Mouse (Mus musculus): ENCODE measurements at regions not wholly inside any gene's neighbourhood (a gene's known extent, or its start where the extent isn't known, plus 50 kb on each side); places are given as distances from the start of the nearest gene placed in this dataset.

DNA sequence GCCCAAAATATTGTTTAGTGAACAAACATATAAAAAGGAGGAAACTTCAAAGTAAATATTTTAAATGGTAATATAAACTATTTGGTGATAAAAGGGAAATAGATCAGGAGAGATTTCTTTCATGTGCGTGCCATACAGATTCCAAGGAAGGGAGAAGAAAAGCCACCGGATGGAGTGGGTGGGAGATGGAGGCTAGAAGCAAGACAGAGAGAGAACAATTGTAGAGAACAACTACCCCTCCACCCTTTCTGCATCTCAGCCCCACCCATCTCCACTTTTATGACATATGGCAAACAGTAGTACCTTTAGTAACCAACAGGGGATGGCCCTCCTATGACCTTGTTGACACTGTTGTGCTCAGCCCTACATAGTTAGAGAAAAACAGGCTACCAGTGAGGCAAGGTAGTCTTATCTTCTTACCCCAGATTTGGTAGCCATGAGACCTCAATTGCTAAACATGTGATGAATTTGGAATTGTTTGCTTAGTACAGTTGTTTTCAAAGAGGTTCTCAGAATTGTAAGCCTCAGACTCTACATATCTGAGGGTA, 516.9 kb upstream of the A1bg start:
- no peaks in the 10 kb centered on the region for H3K27me3 ChIP-seq (ENCODE audit: control insufficient read depth, insufficient read depth, low read length)
- no peaks in the 10 kb centered on the region for H3K9me3 ChIP-seq (ENCODE audit: control insufficient read depth, low read length)
- DNase-seq (ENCODE audit: low read depth in 3 of 3, low spot score in 3 of 3) (no peak), ATAC-seq (ENCODE audit: insufficient read depth) (no peak)
- no peak overlapping the region for H3K9ac ChIP-seq (replicated peaks)
- no peaks in the 10 kb centered on the region for H3K4me1 ChIP-seq (replicated peaks; ENCODE audit: control insufficient read depth in 2 of 2, insufficient read depth in 2 of 2, low read length in 1 of 2)
- H3K4me2 ChIP-seq (ENCODE audit: low read depth), result no peak overlapping the region
- no peak overlapping the region for H3K4me3 ChIP-seq (ENCODE audit: insufficient read depth in 1 of 2, low read depth in 2 of 2, low read length in 2 of 2)
- no peak for TF ChIP-seq EP300 (IDR thresholded peaks at IDR 0.05; ENCODE audit: low read depth)
- no peak for TF ChIP-seq CTCF (IDR thresholded peaks at IDR 0.05; ENCODE audit: low read depth)
- H3K36me3 ChIP-seq (replicated peaks; ENCODE audit: control insufficient read depth, insufficient read depth, low read depth), result no peaks in the 10 kb centered on the region
- H3K27ac ChIP-seq, result no peak overlapping the region
- WGBS (ENCODE audit: insufficient replicate concordance), result 75% methylated on average over 2 of the region's 2 CpGs

DNA sequence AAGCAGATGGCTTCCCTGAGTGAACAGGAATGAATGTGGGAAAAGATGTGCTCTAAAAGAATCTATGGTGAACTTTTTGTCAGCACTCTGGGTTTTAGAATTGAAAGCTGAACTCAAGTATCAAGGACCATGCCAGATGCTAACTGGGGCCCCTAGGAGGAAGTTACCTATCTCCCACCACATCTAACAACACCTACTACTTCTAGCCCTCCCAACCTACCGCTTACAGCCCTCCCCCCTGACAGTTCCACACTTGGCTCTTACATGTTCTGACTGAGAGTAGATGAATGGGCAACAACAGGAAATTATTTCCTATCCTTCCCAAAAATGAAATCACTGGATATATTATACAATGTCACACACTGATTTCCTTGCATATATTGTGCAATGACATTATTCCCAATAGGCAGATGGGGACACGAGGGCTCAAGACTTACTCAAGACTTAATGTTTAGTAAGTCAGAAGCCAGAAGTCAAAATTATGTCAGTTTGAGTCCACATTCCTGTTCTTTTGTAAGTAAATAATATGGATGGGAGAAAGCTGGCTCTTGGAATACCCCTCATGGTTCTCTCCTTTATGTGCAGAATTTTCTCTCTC, 506.1 kb upstream of the A1bg start:
- Histone ChIP-seq H3K4me3 (ENCODE audit: insufficient read depth in 1 of 2, low read depth in 2 of 2, low read length in 2 of 2) (no peak overlapping the region), H3K27ac (no peak overlapping the region), H3K9me3 (ENCODE audit: control insufficient read depth, low read length) (no peaks in the 10 kb centered on the region), H3K4me1 (replicated peaks; ENCODE audit: control insufficient read depth in 2 of 2, insufficient read depth in 2 of 2, low read length in 1 of 2) (no peaks in the 10 kb centered on the region), H3K9ac (replicated peaks) (no peak overlapping the region), H3K36me3 (replicated peaks; ENCODE audit: control insufficient read depth, insufficient read depth, low read depth) (no peaks in the 10 kb centered on the region), H3K27me3 (ENCODE audit: control insufficient read depth, insufficient read depth, low read length) (no peaks in the 10 kb centered on the region), H3K4me2 (ENCODE audit: low read depth) (no peak overlapping the region)
- TF ChIP-seq CTCF (IDR thresholded peaks at IDR 0.05; ENCODE audit: low read depth) (no peak), EP300 (IDR thresholded peaks at IDR 0.05; ENCODE audit: low read depth) (no peak)
- ATAC-seq (ENCODE audit: insufficient read depth) (no peak), DNase-seq (ENCODE audit: low read depth in 3 of 3, low spot score in 3 of 3) (no peak)
- WGBS (ENCODE audit: insufficient replicate concordance), result 42% methylated on average over 2 of the region's 2 CpGs

DNA sequence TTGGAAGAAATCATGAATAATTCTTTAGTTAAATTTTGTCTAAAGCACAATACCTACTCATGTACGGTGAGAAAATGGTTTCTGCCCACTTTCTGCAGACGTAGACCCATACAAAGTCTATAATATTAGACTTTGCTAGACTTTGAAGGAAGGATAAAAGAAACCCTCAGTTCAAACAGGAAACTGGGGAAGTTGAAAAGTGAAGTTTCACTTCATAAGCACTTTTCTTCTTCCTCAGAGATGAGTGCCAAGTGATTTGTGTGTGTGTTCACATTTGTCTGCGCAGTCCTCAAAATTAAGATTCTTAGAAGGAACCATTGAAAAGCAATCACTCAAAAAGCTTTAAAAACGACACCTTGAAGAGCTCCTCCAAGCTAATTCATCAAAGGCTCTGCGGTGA, 500.2 kb upstream of the A1bg start:
- Histone ChIP-seq H3K4me2 (ENCODE audit: low read depth) (no peak overlapping the region), H3K4me3 (ENCODE audit: insufficient read depth in 1 of 2, low read depth in 2 of 2, low read length in 2 of 2) (no peak overlapping the region)

DNA sequence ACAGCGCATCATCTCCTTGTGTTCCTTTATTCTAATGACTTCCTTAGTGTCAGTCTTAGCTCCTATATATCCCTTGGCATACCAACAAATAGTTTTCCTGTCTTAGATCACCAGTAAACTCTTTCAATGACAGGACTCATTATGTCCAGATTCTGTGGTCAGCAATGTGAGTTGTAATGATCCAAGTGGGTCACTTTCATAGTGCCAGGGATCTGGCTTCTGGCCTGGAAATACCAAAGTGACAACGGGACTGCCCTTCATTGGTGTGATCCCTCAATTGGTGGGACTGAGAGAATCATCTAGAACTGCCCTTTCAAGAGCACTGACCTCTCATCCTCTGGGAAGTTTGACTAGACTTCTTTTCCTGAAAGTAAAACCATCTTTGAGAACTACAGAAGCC, 494.7 kb upstream of the A1bg start:
- H3K36me3 ChIP-seq (replicated peaks; ENCODE audit: control insufficient read depth, insufficient read depth, low read depth), result no peaks in the 10 kb centered on the region
- WGBS (ENCODE audit: insufficient replicate concordance), result 61% methylated on average over 2 of the region's 2 CpGs
- no peaks in the 10 kb centered on the region for H3K4me1 ChIP-seq (replicated peaks; ENCODE audit: control insufficient read depth in 2 of 2, insufficient read depth in 2 of 2, low read length in 1 of 2)
- no peaks in the 10 kb centered on the region for H3K9me3 ChIP-seq (ENCODE audit: control insufficient read depth, low read length)
- TF ChIP-seq EP300 (IDR thresholded peaks at IDR 0.05; ENCODE audit: low read depth), result no peak
- TF ChIP-seq CTCF (IDR thresholded peaks at IDR 0.05; ENCODE audit: low read depth), result no peak
- H3K27me3 ChIP-seq (ENCODE audit: control insufficient read depth, insufficient read depth, low read length), result no peaks in the 10 kb centered on the region
- ATAC-seq (ENCODE audit: insufficient read depth) (no peak), DNase-seq (ENCODE audit: low read depth in 3 of 3, low spot score in 3 of 3) (no peak)
- H3K9ac ChIP-seq (replicated peaks), result no peak overlapping the region
- H3K4me2 ChIP-seq (ENCODE audit: low read depth), result no peak overlapping the region
- no peak overlapping the region for H3K4me3 ChIP-seq (ENCODE audit: insufficient read depth in 1 of 2, low read depth in 2 of 2, low read length in 2 of 2)
- H3K27ac ChIP-seq, result no peak overlapping the region

More for the DNA sequence above, 500.2 kb upstream of the A1bg start:
- 53% methylated on average over 5 of the region's 5 CpGs for WGBS (ENCODE audit: insufficient replicate concordance)
- H3K36me3 ChIP-seq (replicated peaks; ENCODE audit: control insufficient read depth, insufficient read depth, low read depth), result no peaks in the 10 kb centered on the region
- no peaks in the 10 kb centered on the region for H3K4me1 ChIP-seq (replicated peaks; ENCODE audit: control insufficient read depth in 2 of 2, insufficient read depth in 2 of 2, low read length in 1 of 2)
- no peak for DNase-seq (ENCODE audit: low read depth in 3 of 3, low spot score in 3 of 3)
- no peak overlapping the region for H3K9ac ChIP-seq (replicated peaks)
- H3K27ac ChIP-seq, result no peak overlapping the region
- H3K9me3 ChIP-seq (ENCODE audit: control insufficient read depth, low read length), result no peaks in the 10 kb centered on the region
- no peak for TF ChIP-seq EP300 (IDR thresholded peaks at IDR 0.05; ENCODE audit: low read depth)
- no peak for TF ChIP-seq CTCF (IDR thresholded peaks at IDR 0.05; ENCODE audit: low read depth)
- no peaks in the 10 kb centered on the region for H3K27me3 ChIP-seq (ENCODE audit: control insufficient read depth, insufficient read depth, low read length)
- no peak for ATAC-seq (ENCODE audit: insufficient read depth)

DNA sequence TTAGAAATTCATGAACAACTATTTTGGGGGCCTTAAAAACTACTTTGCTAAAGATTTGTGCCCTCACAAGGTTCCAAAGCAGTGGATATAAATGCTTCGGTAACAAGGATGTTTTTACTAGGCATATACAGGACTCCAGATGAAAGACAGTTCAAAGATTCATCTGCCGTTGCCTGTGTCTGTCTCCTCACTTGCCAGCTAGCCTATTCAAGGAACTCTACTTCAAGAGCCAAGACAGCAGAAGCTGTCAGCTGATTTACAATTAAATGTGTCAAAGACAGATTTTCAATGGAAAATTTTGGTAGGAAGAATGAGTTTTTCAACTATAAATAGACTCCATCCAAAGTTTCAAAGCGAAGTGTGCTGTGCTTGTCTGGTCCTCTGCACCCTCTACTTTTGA, 494.0 kb upstream of the A1bg start:
- Histone ChIP-seq H3K9me3 (ENCODE audit: control insufficient read depth, low read length) (no peaks in the 10 kb centered on the region), H3K4me1 (replicated peaks; ENCODE audit: control insufficient read depth in 2 of 2, insufficient read depth in 2 of 2, low read length in 1 of 2) (no peaks in the 10 kb centered on the region), H3K9ac (replicated peaks) (no peak overlapping the region), H3K27me3 (ENCODE audit: control insufficient read depth, insufficient read depth, low read length) (no peaks in the 10 kb centered on the region), H3K4me2 (ENCODE audit: low read depth) (no peak overlapping the region), H3K27ac (no peak overlapping the region), H3K36me3 (replicated peaks; ENCODE audit: control insufficient read depth, insufficient read depth, low read depth) (no peaks in the 10 kb centered on the region), H3K4me3 (ENCODE audit: insufficient read depth in 1 of 2, low read depth in 2 of 2, low read length in 2 of 2) (no peak overlapping the region)
- DNase-seq (ENCODE audit: low read depth in 3 of 3, low spot score in 3 of 3) (no peak), ATAC-seq (ENCODE audit: insufficient read depth) (no peak)
- WGBS (ENCODE audit: insufficient replicate concordance), result 56% methylated on average over 3 of the region's 3 CpGs
- no peak for TF ChIP-seq CTCF (IDR thresholded peaks at IDR 0.05; ENCODE audit: low read depth)
